Mouse (Mus musculus): ENCODE data around the gene P4ha2. TPM values are rescaled to one million over a fixed set of nuclear protein-coding genes. Genes with fewer than 3 reads are reported as not detected.
"Not testable (repeated sequence)": the region's sequence is repeated elsewhere in the genome, so short reads cannot be mapped to it uniquely, and the experiment has no call there.

P4ha2 gene
- polyA plus RNA-seq, 1 experiment from 2014 or later: 69.0 TPM

DNA sequence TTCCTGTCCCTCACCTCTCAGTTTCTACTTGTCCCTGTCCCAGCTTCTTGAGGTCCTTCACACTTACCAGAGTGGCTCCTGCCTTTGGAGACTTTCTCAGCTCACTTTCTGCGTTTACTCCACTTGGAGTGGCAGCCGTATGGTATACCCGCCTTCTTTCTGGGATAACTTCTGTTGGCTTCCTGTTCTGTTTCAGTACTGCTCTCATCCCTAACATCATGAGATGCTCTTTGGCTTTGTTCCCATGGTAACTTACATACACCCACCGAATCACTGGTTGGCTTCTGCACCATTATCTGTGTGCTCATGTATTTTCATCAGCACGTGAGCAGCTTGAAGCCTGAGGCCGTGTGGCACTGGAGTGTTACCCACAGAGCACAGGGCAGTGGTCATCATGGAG, 30.8 kb downstream of the P4ha2 start:
- no peak for DNase-seq (ENCODE audit: low spot score)
- Histone ChIP-seq H3K9me3 (no peaks in the 10 kb centered on the region), H3K4me3 (no peak overlapping the region), H3K27ac (no peak overlapping the region), H3K36me3 (peaks cover 17% of the 10 kb centered on the region; the same call in 1 of the 2 replicates), H3K27me3 (ENCODE audit: insufficient read depth, poor library complexity, severe bottlenecking) (no peaks in the 10 kb centered on the region), H3K4me1 (peaks cover 24% of the 10 kb centered on the region)
- WGBS: 80% methylated on average over 6 of the region's 6 CpGs

GRCm38 (mm10) chr11:54132290-54132689, 32.4 kb downstream of the P4ha2 start:
- H3K4me1 ChIP-seq: peaks cover 18% of the 10 kb centered on the region
- H3K27me3 ChIP-seq (ENCODE audit: insufficient read depth, poor library complexity, severe bottlenecking): no peaks in the 10 kb centered on the region
- H3K36me3 ChIP-seq: peaks cover 13% of the 10 kb centered on the region; the same call in 1 of the 2 replicates
- DNase-seq (ENCODE audit: low spot score): no peak
- H3K27ac ChIP-seq: peak overlapping the region; percentile 47; the same call in 1 of the 2 replicates
- no peaks in the 10 kb centered on the region for H3K9me3 ChIP-seq
- H3K4me3 ChIP-seq: no peak overlapping the region
- WGBS: 37% methylated on average over 10 of the region's 10 CpGs

GRCm38 (mm10) chr11:54134905-54135304, 35.0 kb downstream of the P4ha2 start:
- Histone ChIP-seq H3K4me3 (no peak overlapping the region), H3K4me1 (peaks cover 12% of the 10 kb centered on the region), H3K9me3 (no peaks in the 10 kb centered on the region), H3K27ac (no peak overlapping the region), H3K36me3 (0 out of 2 replicates have a peak, but pooled peaks cover 5% of the 10 kb centered on the region), H3K27me3 (ENCODE audit: insufficient read depth, poor library complexity, severe bottlenecking) (no peaks in the 10 kb centered on the region)
- no peak for DNase-seq (ENCODE audit: low spot score)
- WGBS: 73% methylated on average over 6 of the region's 6 CpGs

DNA sequence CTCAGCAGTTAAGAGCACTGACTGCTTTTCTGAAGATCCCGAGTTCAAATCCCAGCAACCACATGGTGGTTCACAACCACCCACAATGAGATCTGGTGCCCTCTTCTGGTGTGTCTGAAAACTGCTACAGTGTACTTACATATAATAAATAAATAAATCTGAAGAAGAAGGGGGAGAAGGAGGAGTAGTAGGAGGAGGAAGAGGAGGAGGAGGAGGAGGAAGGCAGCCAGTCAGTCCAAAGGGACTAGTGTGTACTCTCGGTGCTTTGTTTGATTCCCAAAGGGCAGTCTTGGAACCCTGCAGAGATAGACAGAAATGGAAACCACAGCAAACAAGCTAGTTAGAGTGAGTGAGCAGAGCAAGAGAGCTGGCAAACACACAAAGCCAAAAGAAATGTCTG, 40.3 kb downstream of the P4ha2 start:
- WGBS: 46% methylated on average over 2 of the region's 2 CpGs
- not testable (repeated sequence) for H3K4me1 ChIP-seq; H3K4me3 ChIP-seq; H3K27ac ChIP-seq; H3K36me3 ChIP-seq; H3K27me3 ChIP-seq (ENCODE audit: insufficient read depth, poor library complexity, severe bottlenecking); H3K9me3 ChIP-seq
- DNase-seq (ENCODE audit: low spot score): peak; percentile 93

- DNase-seq (ENCODE audit: low spot score): no peak
- Histone ChIP-seq H3K36me3 (no peaks in the 10 kb centered on the region), H3K27me3 (ENCODE audit: insufficient read depth, poor library complexity, severe bottlenecking) (no peaks in the 10 kb centered on the region), H3K9me3 (no peaks in the 10 kb centered on the region), H3K4me1 (no peaks in the 10 kb centered on the region), H3K27ac (no peak overlapping the region), H3K4me3 (no peak overlapping the region)
- WGBS: 83% methylated on average over 7 of the region's 7 CpGs
Measured at GRCm38 (mm10) chr11:54141200-54141971, 41.5 kb downstream of the P4ha2 start.

DNA sequence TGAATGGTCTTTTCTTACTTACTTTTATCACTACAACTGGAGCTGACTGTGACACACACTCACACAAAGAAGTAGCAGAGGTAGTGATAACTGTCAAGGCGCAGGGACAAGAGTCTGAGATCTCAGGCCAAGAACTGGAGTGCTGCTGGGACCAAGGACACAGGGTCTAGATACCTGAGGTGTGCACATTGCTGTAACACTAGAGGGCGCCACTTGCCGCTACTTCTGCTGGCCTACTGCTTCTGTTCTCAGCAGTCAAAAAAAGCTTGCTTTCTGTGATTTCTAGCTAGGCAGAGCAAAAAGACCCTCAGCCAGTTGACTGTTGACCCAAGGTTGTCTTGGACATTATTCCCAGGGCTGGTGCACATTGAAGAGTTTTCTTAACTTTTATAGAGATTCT, 45.0 kb downstream of the P4ha2 start:
- H3K4me3 ChIP-seq: no peak overlapping the region
- H3K27ac ChIP-seq: no peak overlapping the region
- WGBS: 27% methylated on average over 3 of the region's 3 CpGs
- no peaks in the 10 kb centered on the region for H3K27me3 ChIP-seq (ENCODE audit: insufficient read depth, poor library complexity, severe bottlenecking)
- H3K4me1 ChIP-seq: no peaks in the 10 kb centered on the region
- no peaks in the 10 kb centered on the region for H3K36me3 ChIP-seq
- no peaks in the 10 kb centered on the region for H3K9me3 ChIP-seq
- peak; percentile 82 for DNase-seq (ENCODE audit: low spot score)

DNA sequence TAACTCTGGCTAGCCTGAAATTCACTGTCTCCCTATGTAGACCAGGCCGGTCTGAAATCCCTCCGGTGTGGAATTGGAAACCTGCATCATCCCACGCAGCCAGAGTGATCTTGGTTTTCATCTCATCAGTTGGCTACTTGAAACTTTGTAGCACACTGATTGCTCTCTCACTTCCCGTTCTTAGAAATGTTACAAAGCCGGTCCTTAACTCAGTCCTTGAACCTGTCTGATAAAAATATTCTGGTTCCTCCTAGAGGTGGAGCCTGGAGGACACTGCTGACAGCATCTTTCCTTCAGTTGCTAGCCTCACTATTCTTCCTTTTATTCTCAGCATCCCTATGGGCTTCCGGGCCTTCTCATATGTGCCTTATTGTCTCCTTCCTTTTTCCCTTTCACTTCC, 46.1 kb downstream of the P4ha2 start:
- no peak for DNase-seq (ENCODE audit: low spot score)
- WGBS: 78% methylated on average over 6 of the region's 6 CpGs
- H3K36me3 ChIP-seq: no peaks in the 10 kb centered on the region

GRCm38 (mm10) chr11:54149791-54150465, 50.0 kb downstream of the P4ha2 start:
- H3K27ac ChIP-seq: no peak overlapping the region
- no peak for DNase-seq (ENCODE audit: low spot score)
- 75% methylated on average over 3 of the region's 3 CpGs for WGBS
- no peaks in the 10 kb centered on the region for H3K27me3 ChIP-seq (ENCODE audit: insufficient read depth, poor library complexity, severe bottlenecking)
- no peaks in the 10 kb centered on the region for H3K4me1 ChIP-seq
- no peaks in the 10 kb centered on the region for H3K9me3 ChIP-seq
- no peaks in the 10 kb centered on the region for H3K36me3 ChIP-seq
- H3K4me3 ChIP-seq: no peak overlapping the region

More for the DNA sequence above, 46.1 kb downstream of the P4ha2 start:
- no peak overlapping the region for H3K27ac ChIP-seq
- no peaks in the 10 kb centered on the region for H3K9me3 ChIP-seq
- no peaks in the 10 kb centered on the region for H3K27me3 ChIP-seq (ENCODE audit: insufficient read depth, poor library complexity, severe bottlenecking)
- no peak overlapping the region for H3K4me3 ChIP-seq
- no peaks in the 10 kb centered on the region for H3K4me1 ChIP-seq

GRCm38 (mm10) chr11:54151141-54151540, 51.2 kb downstream of the P4ha2 start:
- H3K4me1 ChIP-seq: 0 out of 2 replicates have a peak, but pooled peaks cover 2% of the 10 kb centered on the region
- H3K36me3 ChIP-seq: no peaks in the 10 kb centered on the region
- H3K27me3 ChIP-seq (ENCODE audit: insufficient read depth, poor library complexity, severe bottlenecking): no peaks in the 10 kb centered on the region
- H3K4me3 ChIP-seq: no peak overlapping the region
- 36% methylated on average over 7 of the region's 7 CpGs for WGBS
- DNase-seq (ENCODE audit: low spot score): no peak
- H3K27ac ChIP-seq: no peak overlapping the region
- H3K9me3 ChIP-seq: no peaks in the 10 kb centered on the region

DNA sequence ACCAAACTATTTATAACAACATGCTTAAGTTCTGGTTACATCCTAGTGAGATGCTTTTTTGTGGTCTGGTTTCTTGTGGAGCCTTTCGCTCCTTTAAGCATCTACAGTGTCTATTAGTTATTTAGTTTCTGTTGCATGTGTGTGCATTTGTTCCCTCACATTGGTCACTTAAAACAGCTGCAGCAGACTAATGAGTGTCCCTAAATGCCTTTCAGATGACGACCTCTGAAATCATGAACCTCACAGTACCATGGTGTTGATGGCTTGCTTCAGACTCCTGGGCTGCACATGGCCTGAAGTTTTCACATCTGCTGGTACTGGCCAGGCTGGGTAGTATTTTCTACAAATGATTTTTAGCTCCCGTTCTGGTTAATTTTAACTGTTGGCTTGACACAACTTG, 53.1 kb downstream of the P4ha2 start:
- H3K4me3 ChIP-seq: no peak overlapping the region
- no peak for DNase-seq (ENCODE audit: low spot score)
- H3K4me1 ChIP-seq: 0 out of 2 replicates have a peak, but pooled peaks cover 2% of the 10 kb centered on the region
- no peak overlapping the region for H3K27ac ChIP-seq
- H3K27me3 ChIP-seq (ENCODE audit: insufficient read depth, poor library complexity, severe bottlenecking): no peaks in the 10 kb centered on the region
- no peaks in the 10 kb centered on the region for H3K36me3 ChIP-seq
- no peaks in the 10 kb centered on the region for H3K9me3 ChIP-seq
- 73% methylated on average over 3 of the region's 3 CpGs for WGBS

DNA sequence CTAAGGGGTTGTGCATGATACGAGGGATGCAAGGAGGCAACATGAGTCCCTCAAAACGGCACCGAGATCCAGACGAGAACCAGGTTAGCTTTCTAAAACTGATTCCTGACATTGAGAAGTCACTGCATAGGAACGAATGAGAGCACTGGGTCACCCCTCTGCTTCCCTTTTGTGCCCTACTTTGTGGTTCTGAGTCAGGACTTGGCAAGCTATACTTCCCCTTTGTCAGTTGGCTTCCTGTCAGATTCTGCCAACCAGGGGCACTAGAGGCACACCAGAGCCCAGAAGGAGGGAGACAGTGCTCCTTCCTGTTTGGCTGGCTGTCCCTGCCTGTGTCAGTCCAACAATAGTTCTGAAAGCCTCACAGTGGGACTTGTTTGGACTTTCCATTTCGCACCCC, 56.0 kb downstream of the P4ha2 start:
- no peaks in the 10 kb centered on the region for H3K9me3 ChIP-seq
- no peak overlapping the region for H3K4me3 ChIP-seq
- H3K27ac ChIP-seq: no peak overlapping the region
- 0 out of 2 replicates have a peak, but pooled peaks cover 2% of the 10 kb centered on the region for H3K4me1 ChIP-seq
- no peaks in the 10 kb centered on the region for H3K27me3 ChIP-seq (ENCODE audit: insufficient read depth, poor library complexity, severe bottlenecking)
- no peak for DNase-seq (ENCODE audit: low spot score)
- 85% methylated on average over 6 of the region's 6 CpGs for WGBS
- H3K36me3 ChIP-seq: no peaks in the 10 kb centered on the region

- Histone ChIP-seq H3K36me3 (no peaks in the 10 kb centered on the region), H3K4me3 (no peak overlapping the region), H3K27me3 (ENCODE audit: insufficient read depth, poor library complexity, severe bottlenecking) (no peaks in the 10 kb centered on the region), H3K4me1 (0 out of 2 replicates have a peak, but pooled peaks cover 2% of the 10 kb centered on the region), H3K9me3 (no peaks in the 10 kb centered on the region), H3K27ac (peak overlapping the region; percentile 6; the same call in 1 of the 2 replicates)
- no peak for DNase-seq (ENCODE audit: low spot score)
Measured at GRCm38 (mm10) chr11:54156504-54156903, 56.6 kb downstream of the P4ha2 start.

GRCm38 (mm10) chr11:54157586-54157985, 57.7 kb downstream of the P4ha2 start:
- peaks cover 2% of the 10 kb centered on the region; the same call in 1 of the 2 replicates for H3K4me1 ChIP-seq
- no peak overlapping the region for H3K27ac ChIP-seq
- H3K27me3 ChIP-seq (ENCODE audit: insufficient read depth, poor library complexity, severe bottlenecking): no peaks in the 10 kb centered on the region
- no peak for DNase-seq (ENCODE audit: low spot score)
- H3K4me3 ChIP-seq: no peak overlapping the region
- no peaks in the 10 kb centered on the region for H3K9me3 ChIP-seq
- no peaks in the 10 kb centered on the region for H3K36me3 ChIP-seq
- WGBS: 88% methylated on average over 8 of the region's 8 CpGs
